Mouse (Mus musculus): ENCODE measurements around the gene Tomm6. TPM values are rescaled to one million over a fixed set of nuclear protein-coding genes. Genes with fewer than 3 reads are reported as not detected.

Tomm6 gene
- total and polyA plus RNA-seq, 2 experiments from 2014 or later: 141 to 334 TPM

- no peak overlapping the region for H3K9ac ChIP-seq (replicated peaks; ENCODE audit: low read depth, low read length)
- WGBS: 68% methylated on average over 4 of the region's 4 CpGs
- no peaks in the 10 kb centered on the region for H3K36me3 ChIP-seq (replicated peaks; ENCODE audit: control insufficient read depth, insufficient read depth, low read length)
- no peak overlapping the region for H3K4me3 ChIP-seq (ENCODE audit: low read depth, low read length)
- no peaks in the 10 kb centered on the region for H3K4me1 ChIP-seq (ENCODE audit: control insufficient read depth, insufficient read depth)
- no peak for ATAC-seq (ENCODE audit: insufficient read depth, low read depth)
- no peaks in the 10 kb centered on the region for H3K9me3 ChIP-seq (replicated peaks; ENCODE audit: control insufficient read depth, low read length)
- TF ChIP-seq EP300 (IDR thresholded peaks at IDR 0.05; ENCODE audit: low read depth): no peak
- TF ChIP-seq CTCF (IDR thresholded peaks at IDR 0.05; ENCODE audit: low read depth): no peak
- no peak overlapping the region for H3K4me2 ChIP-seq (ENCODE audit: low read depth, low read length)
- no peak for DNase-seq (ENCODE audit: low spot score)
- H3K27me3 ChIP-seq (ENCODE audit: control insufficient read depth, insufficient read depth, low read length): no peaks in the 10 kb centered on the region
- H3K27ac ChIP-seq (ENCODE audit: low read depth): no peak overlapping the region
Measured at GRCm38 (mm10) chr17:47648966-47649365, 39.2 kb downstream of the Tomm6 start.

GRCm38 (mm10) chr17:47646683-47647082 lies 41.5 kb downstream of the Tomm6 start:
- Histone ChIP-seq H3K36me3 (replicated peaks; ENCODE audit: control insufficient read depth, insufficient read depth, low read length) (no peaks in the 10 kb centered on the region), H3K9me3 (replicated peaks; ENCODE audit: control insufficient read depth, low read length) (no peaks in the 10 kb centered on the region), H3K27ac (ENCODE audit: low read depth) (no peak overlapping the region), H3K9ac (replicated peaks; ENCODE audit: low read depth, low read length) (no peak overlapping the region), H3K4me3 (ENCODE audit: low read depth, low read length) (no peak overlapping the region), H3K27me3 (ENCODE audit: control insufficient read depth, insufficient read depth, low read length) (no peaks in the 10 kb centered on the region), H3K4me1 (ENCODE audit: control insufficient read depth, insufficient read depth) (no peaks in the 10 kb centered on the region), H3K4me2 (ENCODE audit: low read depth, low read length) (no peak overlapping the region)
- ATAC-seq (ENCODE audit: insufficient read depth, low read depth) (no peak), DNase-seq (ENCODE audit: low spot score) (peak; percentile 44)
- no peak for TF ChIP-seq EP300 (IDR thresholded peaks at IDR 0.05; ENCODE audit: low read depth)
- peak; percentile 58 for TF ChIP-seq CTCF (IDR thresholded peaks at IDR 0.05; ENCODE audit: low read depth)
- WGBS: 88% methylated on average over 1 of the region's 1 CpGs

GRCm38 (mm10) chr17:47642992-47643391 lies 45.2 kb downstream of the Tomm6 start:
- Histone ChIP-seq H3K27me3 (ENCODE audit: control insufficient read depth, insufficient read depth, low read length) (no peaks in the 10 kb centered on the region), H3K4me1 (ENCODE audit: control insufficient read depth, insufficient read depth) (no peaks in the 10 kb centered on the region), H3K36me3 (replicated peaks; ENCODE audit: control insufficient read depth, insufficient read depth, low read length) (no peaks in the 10 kb centered on the region), H3K9me3 (replicated peaks; ENCODE audit: control insufficient read depth, low read length) (no peaks in the 10 kb centered on the region), H3K27ac (ENCODE audit: low read depth) (no peak overlapping the region), H3K4me3 (ENCODE audit: low read depth, low read length) (no peak overlapping the region), H3K4me2 (ENCODE audit: low read depth, low read length) (no peak overlapping the region), H3K9ac (replicated peaks; ENCODE audit: low read depth, low read length) (no peak overlapping the region)
- TF ChIP-seq CTCF (IDR thresholded peaks at IDR 0.05; ENCODE audit: low read depth) (no peak), EP300 (IDR thresholded peaks at IDR 0.05; ENCODE audit: low read depth) (no peak)
- WGBS: 96% methylated on average over 2 of the region's 2 CpGs
- DNase-seq (ENCODE audit: low spot score): no peak
- ATAC-seq (ENCODE audit: insufficient read depth, low read depth): no peak

Other genes starting within 250 kb of the Tomm6 start
- 14.7 and 26.4 TPM in 2 replicates for gene Taf8, start 186.1 kb downstream of the Tomm6 start, total RNA-seq (2014; rRNA removed; ENCODE audit: low replicate concordance)
- 11.5 and 11.9 TPM in 2 replicates for gene Taf8, start 186.1 kb downstream of the Tomm6 start, polyA plus RNA-seq (2015; fragmentation: Nextera tagmentation; extraction: Ambion mirVana)
- 231 and 248 TPM in 2 replicates for gene Ccnd3, start 183.3 kb downstream of the Tomm6 start, total RNA-seq (2014; rRNA removed; ENCODE audit: low replicate concordance)
- gene Ccnd3, start 183.3 kb downstream of the Tomm6 start, polyA plus RNA-seq (2015; fragmentation: Nextera tagmentation; extraction: Ambion mirVana): 180 and 187 TPM in 2 replicates
- 14.3 and 17.4 TPM in 2 replicates for gene Bysl, start 76.9 kb downstream of the Tomm6 start, total RNA-seq (2014; rRNA removed; ENCODE audit: low replicate concordance)
- gene Bysl, start 76.9 kb downstream of the Tomm6 start, polyA plus RNA-seq (2015; fragmentation: Nextera tagmentation; extraction: Ambion mirVana): 15.8 and 19.9 TPM in 2 replicates
- gene Med20, start 76.8 kb downstream of the Tomm6 start, total RNA-seq (2014; rRNA removed; ENCODE audit: low replicate concordance): 26.5 and 30.1 TPM in 2 replicates
- 21.8 and 26.3 TPM in 2 replicates for gene Med20, start 76.8 kb downstream of the Tomm6 start, polyA plus RNA-seq (2015; fragmentation: Nextera tagmentation; extraction: Ambion mirVana)
- 2.3 TPM in 1 of 2 replicates, not detected in the other for gene Gm20517, start 76.8 kb downstream of the Tomm6 start, total RNA-seq (2014; rRNA removed; ENCODE audit: low replicate concordance)
- 1.4 and 1.7 TPM in 2 replicates for gene Gm20517, start 76.8 kb downstream of the Tomm6 start, polyA plus RNA-seq (2015; fragmentation: Nextera tagmentation; extraction: Ambion mirVana)
- 3.5 and 10.8 TPM in 2 replicates for gene Usp49, start 57.7 kb downstream of the Tomm6 start, total RNA-seq (2014; rRNA removed; ENCODE audit: low replicate concordance)
- 1.4 TPM in 2 replicates for gene Usp49, start 57.7 kb downstream of the Tomm6 start, polyA plus RNA-seq (2015; fragmentation: Nextera tagmentation; extraction: Ambion mirVana)
- gene Frs3, start 644 bp upstream of the Tomm6 start, total RNA-seq (2014; rRNA removed; ENCODE audit: low replicate concordance): 6.1 and 18.9 TPM in 2 replicates
- gene Frs3, start 644 bp upstream of the Tomm6 start, polyA plus RNA-seq (2015; fragmentation: Nextera tagmentation; extraction: Ambion mirVana): 3.7 and 4.2 TPM in 2 replicates
- 0.12 TPM in 1 of 2 replicates, not detected in the other for gene Gm21981, start 6.1 kb upstream of the Tomm6 start, total RNA-seq (2014; rRNA removed; ENCODE audit: low replicate concordance)
- 0.19 and 0.22 TPM in 2 replicates for gene Gm21981, start 6.1 kb upstream of the Tomm6 start, polyA plus RNA-seq (2015; fragmentation: Nextera tagmentation; extraction: Ambion mirVana)
- gene Prickle4, start 6.3 kb upstream of the Tomm6 start, total RNA-seq (2014; rRNA removed; ENCODE audit: low replicate concordance): 9.9 TPM in 1 of 2 replicates, not detected in the other
- 0.36 and 0.93 TPM in 2 replicates for gene Prickle4, start 6.3 kb upstream of the Tomm6 start, polyA plus RNA-seq (2015; fragmentation: Nextera tagmentation; extraction: Ambion mirVana)
- gene Pgc, start 38.5 kb upstream of the Tomm6 start, total RNA-seq (2014; rRNA removed; ENCODE audit: low replicate concordance): 0.35 TPM in 1 of 2 replicates, not detected in the other
- gene Pgc, start 38.5 kb upstream of the Tomm6 start, polyA plus RNA-seq (2015; fragmentation: Nextera tagmentation; extraction: Ambion mirVana): not detected in 2 replicates
- 42.4 and 57.5 TPM in 2 replicates for gene Tfeb, start 48.6 kb upstream of the Tomm6 start, total RNA-seq (2014; rRNA removed; ENCODE audit: low replicate concordance)
- gene Tfeb, start 48.6 kb upstream of the Tomm6 start, polyA plus RNA-seq (2015; fragmentation: Nextera tagmentation; extraction: Ambion mirVana): 26.9 and 27.9 TPM in 2 replicates
- gene Mdfi, start 146.3 kb upstream of the Tomm6 start, total RNA-seq (2014; rRNA removed; ENCODE audit: low replicate concordance): 64.6 and 68.2 TPM in 2 replicates
- gene Mdfi, start 146.3 kb upstream of the Tomm6 start, polyA plus RNA-seq (2015; fragmentation: Nextera tagmentation; extraction: Ambion mirVana): 6.2 and 6.7 TPM in 2 replicates
- gene Foxp4, start 236.3 kb upstream of the Tomm6 start, total RNA-seq (2014; rRNA removed; ENCODE audit: low replicate concordance): 14.2 and 21.0 TPM in 2 replicates
- gene Foxp4, start 236.3 kb upstream of the Tomm6 start, polyA plus RNA-seq (2015; fragmentation: Nextera tagmentation; extraction: Ambion mirVana): 3.3 and 4.1 TPM in 2 replicates